Mouse (Mus musculus) liver, embryonic 14.5 days (tissue): ENCODE measurements around the gene Tbx2. TPM values are rescaled to one million over a fixed set of nuclear protein-coding genes. Genes with fewer than 3 reads are reported as not detected.

ENCODE experiments used
- ATAC-seq: fragments of 200-750 bp; cut with Nextera tagmentation; 2 replicates; pipeline ENCODE4 v1.8.0; 2017; ENCODE audit warnings: moderate number of reproducible peaks, mild to moderate bottlenecking, moderate library complexity; ENCODE audit not compliant: insufficient read depth
- DNase-seq, 3 experiments: peaks; one replicate each; pipeline ENCODE4 v3.0.0-alpha.2; 2012 to 2013; ENCODE audit warnings: low read depth in 3 of 3, low spot score in 3 of 3
- H3K27ac ChIP-seq: fragments of 300-500 bp; sonication (generic); 2 replicates; pipeline ENCODE4 v1.5.1; 2014; ENCODE audit warnings: moderate library complexity, mild to moderate bottlenecking, control low read depth, inconsistent platforms
- H3K27me3 ChIP-seq: fragments of 300-500 bp; sonication (generic); 2 replicates; pipeline ENCODE4 v1.6.1; 2014; ENCODE audit warnings: mild to moderate bottlenecking, low read length, moderate library complexity; ENCODE audit not compliant: control insufficient read depth, insufficient read depth
- H3K36me3 ChIP-seq: fragments of 300-500 bp; sonication (generic); replicated peaks from 2 replicates; pipeline ENCODE4 v1.6.1; 2014; ENCODE audit warnings: low read depth; ENCODE audit not compliant: control insufficient read depth, insufficient read depth
- H3K4me1 ChIP-seq, 2 experiments: fragments of 200-500 bp in 1 of 2; fragments of 300-500 bp in 1 of 2; sonication (generic) in 1 of 2; replicated peaks; 2 replicates each; pipeline ENCODE4 v1.6.1; 2012 to 2014; ENCODE audit warnings: antibody characterized with exemption in 1 of 2, inconsistent platforms in 1 of 2, low read length in 1 of 2; ENCODE audit not compliant: control insufficient read depth in 2 of 2, insufficient read depth in 2 of 2
- H3K4me2 ChIP-seq: fragments of 300-500 bp; sonication (generic); 2 replicates; pipeline ENCODE4 v1.6.1; 2014; ENCODE audit warnings: low read depth, mild to moderate bottlenecking, control low read depth, moderate library complexity
- H3K4me3 ChIP-seq, 2 experiments: fragments of 200-500 bp in 1 of 2; fragments of 300-500 bp in 1 of 2; sonication (generic) in 1 of 2; 2 replicates each; pipeline ENCODE4 v1.5.1; 2012 to 2014; ENCODE audit warnings: low read depth in 2 of 2, low read length in 2 of 2, mild to moderate bottlenecking in 2 of 2, control low read depth in 1 of 2, inconsistent platforms in 1 of 2, moderate library complexity in 1 of 2; ENCODE audit not compliant: insufficient read depth in 1 of 2
- H3K9ac ChIP-seq: fragments of 300-500 bp; sonication (generic); replicated peaks from 2 replicates; pipeline ENCODE4 v1.6.1; 2014; ENCODE audit warnings: mild to moderate bottlenecking, control low read depth, moderate library complexity
- H3K9me3 ChIP-seq: fragments of 300-500 bp; sonication (generic); 2 replicates; pipeline ENCODE4 v1.6.1; 2016; ENCODE audit warnings: low read length, mixed read lengths; ENCODE audit not compliant: control insufficient read depth
- CTCF ChIP-seq: IDR thresholded peaks from 2 replicates; pipeline ENCODE4 v1.5.1; 2016; ENCODE audit warnings: antibody characterized with exemption, low read depth, control low read depth
- EP300 ChIP-seq: IDR thresholded peaks from 2 replicates; pipeline ENCODE4 v1.6.1; 2016; ENCODE audit warnings: antibody characterized with exemption, low read depth
- WGBS: fragments of 180-500 bp; shearing (Covaris S2); extraction: QIAGEN DNeasy Blood & Tissue Kit; methylation state at CpG from one replicate; pipeline ENCODE4 v1.1.7; 2014; ENCODE audit not compliant: insufficient replicate concordance; 5-methylcytosine and 5-hydroxymethylcytosine counted together
- polyA plus RNA-seq, 2 experiments: library from polyadenylated mRNA; depleted of rRNA in 1 of 2; stranded (reverse) in 1 of 2; unstranded in 1 of 2; fragments of >200 nt; fragmentation: Nextera tagmentation in 1 of 2; extraction: Ambion mirVana in 1 of 2; gene quantifications; 2 replicates each; pipeline versions ENCODE4 v1.2.1 to v1.2.3; 2012 to 2014

The Tbx2 gene
- polyA plus RNA-seq, 2 experiments: 0.15 to 0.97 TPM

DNA sequence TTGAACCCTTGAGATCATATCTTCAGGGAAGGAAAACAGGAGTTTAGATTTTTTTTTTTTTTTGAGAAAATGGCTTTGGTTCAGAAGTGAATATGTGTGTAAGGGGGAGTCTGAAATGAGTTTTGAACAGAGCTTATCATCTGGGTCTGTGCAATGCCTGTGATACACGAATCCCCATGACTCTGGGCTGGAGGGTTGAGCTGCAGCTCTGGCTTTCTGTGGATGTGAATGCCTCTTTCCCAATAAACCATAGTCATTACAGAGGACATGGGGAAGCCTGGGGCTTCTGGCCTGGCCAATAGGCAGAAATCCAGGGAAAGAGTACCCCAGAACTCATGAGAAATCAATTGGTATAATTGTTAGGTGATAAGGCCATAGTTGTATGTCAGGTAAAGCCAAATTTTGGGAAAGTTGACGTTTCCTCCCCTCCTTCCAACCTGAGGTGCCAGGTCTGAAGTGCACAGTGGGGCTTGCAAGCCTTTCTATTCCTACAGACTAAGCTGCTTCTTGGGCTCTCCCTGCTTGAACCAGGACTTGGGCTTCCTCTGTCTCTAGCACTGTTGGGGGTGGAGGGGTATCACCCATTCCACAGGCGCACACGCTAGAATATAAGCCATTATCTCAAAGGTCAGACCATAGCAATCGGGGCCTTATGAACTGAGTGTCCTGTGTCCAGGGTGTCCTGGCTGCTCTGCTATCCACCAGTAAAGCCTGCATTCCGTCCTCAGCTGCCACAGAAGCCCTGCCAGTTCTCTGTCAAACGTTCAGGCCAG lies 7.1 kb downstream of the Tbx2 start:
- no peak for TF ChIP-seq EP300
- TF ChIP-seq CTCF: no peak
- Histone ChIP-seq H3K4me1 (peaks cover 3 to 7% of the 10 kb centered on the region in 2 experiments; a peak in 2 of 4 replicates), H3K4me3 (no peak overlapping the region), H3K27me3 (peaks cover 100% of the 10 kb centered on the region), H3K9ac (no peak overlapping the region), H3K4me2 (no peak overlapping the region), H3K9me3 (no peaks in the 10 kb centered on the region), H3K36me3 (no peaks in the 10 kb centered on the region), H3K27ac (no peak overlapping the region)
- ATAC-seq: no peak
- WGBS: 10% methylated on average over 7 of the region's 7 CpGs
- DNase-seq: no peak

DNA sequence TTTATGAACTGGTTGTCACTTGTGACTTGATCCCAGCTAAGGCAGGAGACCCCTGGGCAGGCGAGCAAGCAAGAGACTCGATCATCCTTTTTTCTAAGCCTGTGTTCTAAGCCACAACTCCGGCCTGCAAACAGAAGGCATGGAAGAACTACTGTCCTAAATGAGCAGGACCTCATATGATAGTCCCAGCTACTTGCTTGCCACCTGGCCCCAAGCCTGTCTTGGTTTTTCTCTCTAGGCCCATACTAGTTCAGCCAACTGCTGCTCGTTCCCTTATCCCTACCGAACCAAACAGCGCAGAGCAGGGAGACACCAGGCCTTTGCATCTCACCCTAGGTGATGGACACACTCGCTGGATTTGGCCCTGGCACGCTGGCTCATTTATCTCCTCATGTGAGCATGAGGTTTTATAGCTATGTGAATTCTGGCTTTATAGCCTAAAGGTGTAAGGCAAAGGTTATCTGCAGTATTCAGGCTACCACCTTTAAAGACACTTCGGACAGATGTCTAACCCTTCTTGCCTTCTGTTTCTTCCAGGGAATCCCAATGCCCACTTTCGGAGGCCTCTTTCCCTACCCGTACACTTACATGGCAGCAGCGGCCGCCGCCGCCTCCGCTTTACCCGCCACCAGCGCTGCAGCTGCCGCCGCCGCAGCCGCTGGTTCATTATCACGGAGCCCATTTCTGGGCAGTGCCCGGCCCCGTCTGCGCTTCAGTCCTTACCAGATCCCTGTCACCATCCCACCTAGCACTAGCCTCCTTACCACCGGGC lies 7.9 kb downstream of the Tbx2 start:
- H3K4me2 ChIP-seq: no peak overlapping the region
- WGBS: 5% methylated on average over 27 of the region's 27 CpGs
- no peaks in the 10 kb centered on the region for H3K36me3 ChIP-seq
- no peaks in the 10 kb centered on the region for H3K9me3 ChIP-seq
- H3K9ac ChIP-seq: no peak overlapping the region
- DNase-seq: no peak
- H3K4me3 ChIP-seq: no peak overlapping the region
- H3K27me3 ChIP-seq: peaks cover 100% of the 10 kb centered on the region
- peaks cover 3 to 7% of the 10 kb centered on the region in 2 experiments; a peak in 2 of 4 replicates for H3K4me1 ChIP-seq
- no peak overlapping the region for H3K27ac ChIP-seq
- no peak for ATAC-seq
- TF ChIP-seq EP300: no peak
- no peak for TF ChIP-seq CTCF

GRCm38 (mm10) chr11:85840803-85841145 lies 8.4 kb downstream of the Tbx2 start:
- no peak for TF ChIP-seq CTCF
- no peak for TF ChIP-seq EP300
- Histone ChIP-seq H3K4me1 (peaks cover 3 to 7% of the 10 kb centered on the region in 2 experiments; a peak in 2 of 4 replicates), H3K27me3 (peaks cover 100% of the 10 kb centered on the region), H3K9me3 (no peaks in the 10 kb centered on the region), H3K36me3 (no peaks in the 10 kb centered on the region), H3K27ac (no peak overlapping the region), H3K9ac (no peak overlapping the region), H3K4me2 (no peak overlapping the region), H3K4me3 (no peak overlapping the region)
- ATAC-seq: no peak
- 2% methylated on average over 21 of the region's 21 CpGs for WGBS
- DNase-seq: no peak

DNA sequence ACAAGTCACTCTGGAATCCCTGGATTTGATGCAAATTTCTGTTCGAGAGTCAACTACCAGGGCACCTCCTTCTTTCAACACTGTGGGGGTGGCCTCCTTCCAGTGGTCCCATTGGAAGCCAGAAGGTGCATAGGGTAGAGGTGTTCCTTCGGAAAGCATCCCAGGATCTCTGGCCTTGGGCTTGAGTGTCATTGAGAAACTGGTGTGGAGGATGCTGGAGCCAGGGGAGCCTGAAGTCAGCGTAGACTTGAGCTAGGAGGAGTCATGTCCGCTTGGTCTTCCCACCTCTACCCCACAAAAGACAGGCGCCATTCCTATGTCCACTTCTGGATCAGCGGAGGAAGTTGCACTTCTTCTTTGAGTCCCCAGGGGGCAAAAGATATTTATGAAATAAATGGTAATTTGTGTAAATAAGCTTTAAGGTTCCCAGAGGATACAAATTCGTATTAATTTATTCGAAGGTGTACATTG lies 8.9 kb downstream of the Tbx2 start:
- TF ChIP-seq EP300 (no peak), CTCF (0 out of 2 replicates have a peak, but pooled peaks have one; percentile 12)
- H3K4me2 ChIP-seq: no peak overlapping the region
- peaks cover 100% of the 10 kb centered on the region for H3K27me3 ChIP-seq
- WGBS: 8% methylated on average over 8 of the region's 8 CpGs
- no peak overlapping the region for H3K4me3 ChIP-seq
- no peak overlapping the region for H3K9ac ChIP-seq
- no peaks in the 10 kb centered on the region for H3K9me3 ChIP-seq
- no peak overlapping the region for H3K27ac ChIP-seq
- peaks cover 3 to 7% of the 10 kb centered on the region in 2 experiments; a peak in 2 of 4 replicates for H3K4me1 ChIP-seq
- DNase-seq (no peak), ATAC-seq (no peak)
- no peaks in the 10 kb centered on the region for H3K36me3 ChIP-seq

GRCm38 (mm10) chr11:85841980-85842379 lies 9.6 kb downstream of the Tbx2 start:
- Histone ChIP-seq H3K4me3 (peak overlapping the region in 1 of 2 experiments; percentile 7; a peak in 1 of 4 replicates), H3K9ac (no peak overlapping the region), H3K4me1 (peaks cover 3 to 7% of the 10 kb centered on the region in 2 experiments; a peak in 2 of 4 replicates), H3K9me3 (no peaks in the 10 kb centered on the region), H3K36me3 (no peaks in the 10 kb centered on the region), H3K27me3 (peaks cover 93% of the 10 kb centered on the region), H3K4me2 (peak overlapping the region; percentile 33), H3K27ac (no peak overlapping the region)
- under 1% methylated on average over 32 of the region's 32 CpGs for WGBS
- ATAC-seq (peak; percentile 31; the same call in 1 of the 2 replicates), DNase-seq (no peak)
- TF ChIP-seq CTCF: peak; percentile 81
- TF ChIP-seq EP300: no peak
